ENCODE assay signal across 18 mouse cellular contexts in the genomic region with DNA sequence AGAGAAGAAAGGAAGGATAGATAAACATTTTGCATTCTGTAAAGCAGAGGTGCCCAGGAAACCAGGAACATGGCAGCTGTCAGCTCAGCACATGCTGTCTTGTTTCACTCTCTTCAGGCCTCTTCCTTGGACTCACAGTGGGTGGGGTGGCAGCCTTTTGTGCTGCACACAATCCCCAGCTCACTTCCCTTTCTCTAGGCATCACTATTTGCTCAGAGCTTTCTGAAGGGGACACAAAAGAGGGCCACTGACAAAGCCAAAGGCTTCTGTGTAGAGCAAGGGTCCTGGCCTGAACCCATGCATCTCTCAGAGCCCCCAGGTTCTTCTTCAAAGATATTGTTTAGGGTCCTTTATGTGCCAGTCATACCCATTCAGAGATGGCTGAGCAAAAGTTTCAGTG. TPM values are rescaled to one million over a fixed set of nuclear protein-coding genes. Genes with fewer than 3 reads are reported as not detected.
DNase-seq lines count a peak whose midpoint lies in the region; ATAC-seq and TF ChIP-seq lines count a peak whose summit lies in the region.
"Had no signal": no experiment of that assay in that cellular context is flagged by ENCODE, and none has a peak within 500 bp of the region (broad histone marks: within the 10 kb centered on the region; RNA-seq: fewer than 3 reads in every experiment).

No protein-coding gene starts in this region.

- no peak overlapping the region for H3K4me3 ChIP-seq in midbrain, embryonic 11.5 days (ENCODE audit: low read depth, low read length)
- H3K4me3 ChIP-seq in midbrain, postnatal 0 days (ENCODE audit: low read depth, low read length): no peak overlapping the region
- no peak overlapping the region for H3K4me3 ChIP-seq in stomach, postnatal 0 days (ENCODE audit: low read depth, low read length)
- H3K4me3 ChIP-seq: heart, embryonic 15.5 days; left cerebral cortex, adult 2 months; limb, embryonic 12.5 days had no signal

- TF ChIP-seq CTCF in midbrain, postnatal 0 days (IDR thresholded peaks at IDR 0.05): no peak
- TF ChIP-seq CTCF in stomach, postnatal 0 days (IDR thresholded peaks at IDR 0.05; ENCODE audit: low read depth): no peak

- H3K9ac ChIP-seq in midbrain, embryonic 11.5 days (ENCODE audit: low read length): no peak overlapping the region
- no peak overlapping the region for H3K9ac ChIP-seq in midbrain, postnatal 0 days (replicated peaks; ENCODE audit: low read length, poor library complexity, severe bottlenecking)
- H3K9ac ChIP-seq in stomach, postnatal 0 days (ENCODE audit: low read length): no peak overlapping the region
- H3K9ac ChIP-seq: heart, embryonic 15.5 days; limb, embryonic 12.5 days; liver, embryonic 14.5 days had no signal

- H3K4me1 ChIP-seq in midbrain, embryonic 11.5 days (ENCODE audit: control insufficient read depth, insufficient read depth, low read length): peaks cover 13% of the 10 kb centered on the region
- H3K4me1 ChIP-seq in midbrain, postnatal 0 days (ENCODE audit: insufficient read depth, low read length): no peaks in the 10 kb centered on the region
- H3K4me1 ChIP-seq in stomach, postnatal 0 days (replicated peaks; ENCODE audit: control insufficient read depth, insufficient read depth): 0 out of 2 replicates have a peak, but pooled peaks cover 4% of the 10 kb centered on the region
- H3K4me1 ChIP-seq: limb, embryonic 12.5 days had no signal

- H3K27me3 ChIP-seq in midbrain, embryonic 11.5 days (ENCODE audit: control insufficient read depth, insufficient read depth, low read length): peaks cover 15% of the 10 kb centered on the region; the same call in 1 of the 2 replicates
- no peaks in the 10 kb centered on the region for H3K27me3 ChIP-seq in midbrain, postnatal 0 days (ENCODE audit: insufficient read depth, low read length)
- no peaks in the 10 kb centered on the region for H3K27me3 ChIP-seq in stomach, postnatal 0 days (ENCODE audit: control insufficient read depth, insufficient read depth, low read length)
- H3K27me3 ChIP-seq: CH12.LX; heart, embryonic 15.5 days; limb, embryonic 12.5 days had no signal

- peak; percentile 93 for ATAC-seq in midbrain, embryonic 11.5 days (ENCODE audit: low FRiP score)
- ATAC-seq in midbrain, postnatal 0 days (ENCODE audit: low FRiP score): no peak
- 0 out of 2 replicates have a peak, but pooled peaks have one; percentile 13 for ATAC-seq in megakaryocyte, adult 5-6 weeks (ENCODE audit: poor library complexity, severe bottlenecking)
- ATAC-seq in stomach, postnatal 0 days (ENCODE audit: low FRiP score, low TSS enrichment): no peak
- ATAC-seq: activated CD4-positive, CD25-positive, alpha-beta regulatory T cell, adult 4 months had no signal

- no peak overlapping the region for H3K27ac ChIP-seq in midbrain, embryonic 11.5 days (ENCODE audit: low read depth, low read length)
- no peak overlapping the region for H3K27ac ChIP-seq in midbrain, postnatal 0 days (ENCODE audit: low read depth, low read length)
- H3K27ac ChIP-seq in stomach, postnatal 0 days (replicated peaks): 0 out of 2 replicates have a peak overlapping the region, but pooled peaks have one; percentile 10
- H3K27ac ChIP-seq: heart, embryonic 15.5 days; left cerebral cortex, adult 2 months; limb, embryonic 12.5 days; liver, embryonic 14.5 days had no signal

- H3K9me3 ChIP-seq in midbrain, embryonic 11.5 days (ENCODE audit: control insufficient read depth, low read length): no peaks in the 10 kb centered on the region
- H3K9me3 ChIP-seq in midbrain, postnatal 0 days (ENCODE audit: low read length): no peaks in the 10 kb centered on the region
- H3K9me3 ChIP-seq in stomach, postnatal 0 days (ENCODE audit: control insufficient read depth, low read length): no peaks in the 10 kb centered on the region
- H3K9me3 ChIP-seq: heart, embryonic 15.5 days; limb, embryonic 12.5 days had no signal

- 0 out of 2 replicates have a peak overlapping the region, but pooled peaks have one; percentile 7 for H3K4me2 ChIP-seq in midbrain, embryonic 11.5 days
- H3K4me2 ChIP-seq in midbrain, postnatal 0 days (ENCODE audit: low read depth, low read length, poor library complexity, severe bottlenecking): no peak overlapping the region
- no peak overlapping the region for H3K4me2 ChIP-seq in stomach, postnatal 0 days (replicated peaks; ENCODE audit: low read depth)
- H3K4me2 ChIP-seq: heart, embryonic 15.5 days; limb, embryonic 12.5 days had no signal

- TF ChIP-seq EP300 in stomach, postnatal 0 days (optimal IDR thresholded peaks at IDR 0.05): no peak

- H3K36me3 ChIP-seq in midbrain, embryonic 11.5 days (ENCODE audit: control insufficient read depth, insufficient read depth, low read length): no peaks in the 10 kb centered on the region
- peaks cover 2% of the 10 kb centered on the region; the same call in 1 of the 2 replicates for H3K36me3 ChIP-seq in midbrain, postnatal 0 days (ENCODE audit: insufficient read depth, low read length)
- no peaks in the 10 kb centered on the region for H3K36me3 ChIP-seq in stomach, postnatal 0 days (ENCODE audit: control insufficient read depth, insufficient read depth, low read length)
- H3K36me3 ChIP-seq: heart, embryonic 15.5 days; limb, embryonic 12.5 days had no signal

- peak; percentile 69 for DNase-seq in embryo, embryonic 10 days (ENCODE audit: low spot score)
- DNase-seq in embryo, embryonic 11 days: no peak
- DNase-seq in midbrain, embryonic 11.5 days (ENCODE audit: low spot score, missing footprints): peak; percentile 82
- DNase-seq in midbrain, postnatal 0 days (ENCODE audit: low spot score): no peak
- DNase-seq in stomach, postnatal 0 days (ENCODE audit: low spot score): no peak
- DNase-seq in MN1 (ENCODE audit: low spot score): no peak
- DNase-seq in adrenal gland, postnatal 4 days (ENCODE audit: low spot score in 2 of 2): no peak
- DNase-seq: cerebellum, adult 11-12 months; lung, postnatal 10 days; thymus, postnatal 36 days had no signal

RNA-seq across cellular contexts. Expression of a gene that starts 45.0 kb away (rescaled TPM):
- 10.6 and 10.7 TPM in 2 replicates for polyA plus RNA-seq in midbrain, embryonic 11.5 days (2014; fragmentation: Nextera tagmentation; extraction: Ambion mirVana)
- total RNA-seq in midbrain, postnatal 0 days (2014; rRNA removed): 43.6 and 44.3 TPM in 2 replicates
- 8.3 and 9.9 TPM in 2 replicates for polyA plus RNA-seq in midbrain, postnatal 0 days (2015; fragmentation: Nextera tagmentation; extraction: Ambion mirVana)
- total RNA-seq in megakaryocyte, adult 5-6 weeks (2015): not detected in 2 replicates
- 0.18 TPM in 1 of 2 replicates, not detected in the other for total RNA-seq in megakaryocyte, adult 5-6 weeks (2017)
- 3.4 and 3.5 TPM in 2 replicates for polyA plus RNA-seq in stomach, postnatal 0 days (2015; fragmentation: Nextera tagmentation; extraction: Ambion mirVana)
- 10 to 100 TPM; 12.3 to 12.4 TPM for total RNA-seq in adrenal gland, postnatal 4 days (2021)
- total RNA-seq: neutrophil, adult 5-6 weeks had no signal
- polyA plus RNA-seq: activated CD4-positive, CD25-positive, alpha-beta regulatory T cell, adult 4 months had no signal

Comparison
In these comparisons a context has a peak if more than half of its experiments do, and no peak if none do; other contexts are left out.
1. DNase-seq: peak in embryo, embryonic 10 days (single experiment) and midbrain, embryonic 11.5 days (single experiment); none in embryo, embryonic 11 days (single experiment), midbrain, postnatal 0 days (single experiment), stomach, postnatal 0 days (single experiment), MN1 (single experiment) and adrenal gland, postnatal 4 days (0 of 2).
2. ATAC-seq: peak in midbrain, embryonic 11.5 days (single experiment) and megakaryocyte, adult 5-6 weeks (single experiment); none in midbrain, postnatal 0 days (single experiment) and stomach, postnatal 0 days (single experiment).
3. RNA of a gene that starts 45.0 kb away (total RNA-seq): 43.6 to 44.3 TPM in midbrain, postnatal 0 days and 12.3 to 12.4 TPM in adrenal gland, postnatal 4 days; 0.18 TPM in megakaryocyte, adult 5-6 weeks; every median in the first group is over 10 times any median in the second.